Mouse (Mus musculus) liver, embryonic 12.5 days (tissue): ENCODE measurements around the gene Krtap4-16. TPM values are rescaled to one million over a fixed set of nuclear protein-coding genes. Genes with fewer than 3 reads are reported as not detected.
"Not testable (repeated sequence)": the region's sequence is repeated elsewhere in the genome, so short reads cannot be mapped to it uniquely, and the experiment has no call there.

Experiments
- ATAC-seq: fragments of 200-750 bp; cut with Nextera tagmentation; 2 replicates; pipeline ENCODE4 v1.8.0; 2017; ENCODE audit warnings: moderate number of reproducible peaks, mild to moderate bottlenecking, moderate library complexity
- H3K27ac ChIP-seq: fragments of 300-500 bp; sonication (generic); 2 replicates; pipeline ENCODE4 v1.5.1; 2016; ENCODE audit warnings: mild to moderate bottlenecking
- H3K27me3 ChIP-seq: fragments of 300-500 bp; sonication (generic); replicated peaks from 2 replicates; pipeline ENCODE4 v1.6.1; 2016; ENCODE audit warnings: mild to moderate bottlenecking, moderate library complexity
- H3K36me3 ChIP-seq: fragments of 300-500 bp; sonication (generic); 2 replicates; pipeline ENCODE4 v1.6.1; 2016; ENCODE audit warnings: mild to moderate bottlenecking, moderate library complexity
- H3K4me1 ChIP-seq: fragments of 300-500 bp; sonication (generic); 2 replicates; pipeline ENCODE4 v1.6.1; 2016
- H3K4me2 ChIP-seq: fragments of 300-500 bp; sonication (generic); 2 replicates; pipeline ENCODE4 v1.6.1; 2016; ENCODE audit warnings: mild to moderate bottlenecking, moderate library complexity
- H3K4me3 ChIP-seq: fragments of 300-500 bp; sonication (generic); 2 replicates; pipeline ENCODE4 v1.5.1; 2016; ENCODE audit warnings: mild to moderate bottlenecking, moderate library complexity
- H3K9ac ChIP-seq: fragments of 300-500 bp; sonication (generic); 2 replicates; pipeline ENCODE4 v1.6.1; 2016; ENCODE audit warnings: mild to moderate bottlenecking, moderate library complexity
- H3K9me3 ChIP-seq: fragments of 300-500 bp; sonication (generic); replicated peaks from 2 replicates; pipeline ENCODE4 v1.6.1; 2016; ENCODE audit warnings: mild to moderate bottlenecking, moderate library complexity
- WGBS: fragments of 180-500 bp; shearing (Covaris S2); methylation state at CpG from one replicate; pipeline ENCODE4 v1.1.7; 2016; ENCODE audit not compliant: insufficient replicate concordance; 5-methylcytosine and 5-hydroxymethylcytosine counted together
- polyA plus RNA-seq: library from polyadenylated mRNA; unstranded; fragments of >200 nt; fragmentation: Nextera tagmentation; extraction: Ambion mirVana; gene quantifications from 2 replicates; pipeline ENCODE4 v1.2.1, GENCODE M21; 2016

The Krtap4-16 gene
- polyA plus RNA-seq: not detected in 2 replicates

DNA sequence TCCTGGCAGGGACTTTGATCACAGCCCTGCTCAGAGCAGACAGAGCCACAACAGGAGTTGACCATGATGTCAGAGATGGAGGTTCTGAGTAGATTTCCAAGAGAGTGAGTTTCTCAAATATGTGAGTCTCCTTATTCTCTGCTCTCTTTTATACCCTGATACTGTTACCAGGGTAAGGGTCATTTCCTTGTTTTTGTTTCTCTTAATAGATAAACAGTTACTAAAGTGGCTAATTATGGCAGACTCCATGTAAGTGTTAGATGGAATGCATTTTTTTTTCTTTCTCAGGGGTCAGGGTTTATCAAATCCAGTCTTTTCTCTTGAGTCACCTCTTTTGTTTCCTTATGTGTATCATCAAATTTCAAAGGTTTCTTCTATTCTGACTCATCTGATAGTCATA, at the start of gene Krtap4-16:
Krtap4-16 (minus strand) TSS at position 101 of the 400 bp plus-strand sequence.
- H3K4me1 ChIP-seq: no peaks in the 10 kb centered on the region
- H3K4me2 ChIP-seq: no peak within 1 kb of the TSS
- H3K4me3 ChIP-seq: no peak within 1 kb of the TSS
- ATAC-seq: no peak
- no peak within 1 kb of the TSS for H3K27ac ChIP-seq
- no peak within 1 kb of the TSS for H3K9ac ChIP-seq
- H3K9me3 ChIP-seq: no peaks in the 10 kb centered on the region
- no peaks in the 10 kb centered on the region for H3K27me3 ChIP-seq
- no peaks in the 10 kb centered on the region for H3K36me3 ChIP-seq

DNA sequence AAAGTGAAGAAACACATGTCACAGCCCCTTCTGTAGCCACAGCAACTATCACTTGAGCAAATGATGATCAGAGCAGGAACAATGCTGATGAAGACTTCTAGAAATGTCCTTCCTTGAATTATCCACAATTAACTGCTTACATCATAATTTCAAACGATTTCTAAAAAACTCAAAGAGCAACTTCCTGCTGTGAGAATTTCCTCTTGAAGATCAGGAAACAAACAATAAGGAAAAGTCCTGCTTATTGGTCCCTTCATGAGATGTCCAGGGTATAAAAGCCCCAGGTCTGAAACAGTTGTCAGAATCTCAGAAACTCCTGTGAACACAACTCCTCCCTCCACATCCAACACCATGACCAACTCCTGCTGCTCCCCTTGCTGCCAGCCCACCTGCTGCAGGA, 27.5 kb upstream of the Krtap4-16 start, which contains the start of gene Gm11567:
Gm11567 (plus strand) TSS at position 301 of the 400 bp plus-strand sequence.
- not testable (repeated sequence) for H3K9me3 ChIP-seq, ATAC-seq, H3K4me2 ChIP-seq, H3K4me3 ChIP-seq, H3K4me1 ChIP-seq, H3K27ac ChIP-seq, H3K9ac ChIP-seq, H3K27me3 ChIP-seq, H3K36me3 ChIP-seq
- 10% methylated on average over 1 of the region's 1 CpGs for WGBS

GRCm38 (mm10) chr11:99873089-99873488, 21.7 kb upstream of the Krtap4-16 start, which contains the start of gene Krtap9-1:
TSS of gene Krtap9-1 (plus strand) at chr11:99873389.
- H3K9me3 ChIP-seq, H3K27me3 ChIP-seq, H3K36me3 ChIP-seq, H3K4me2 ChIP-seq, H3K4me3 ChIP-seq, H3K9ac ChIP-seq, H3K27ac ChIP-seq, ATAC-seq, H3K4me1 ChIP-seq: not testable (repeated sequence)
- 76% methylated on average over 1 of the region's 1 CpGs for WGBS

DNA sequence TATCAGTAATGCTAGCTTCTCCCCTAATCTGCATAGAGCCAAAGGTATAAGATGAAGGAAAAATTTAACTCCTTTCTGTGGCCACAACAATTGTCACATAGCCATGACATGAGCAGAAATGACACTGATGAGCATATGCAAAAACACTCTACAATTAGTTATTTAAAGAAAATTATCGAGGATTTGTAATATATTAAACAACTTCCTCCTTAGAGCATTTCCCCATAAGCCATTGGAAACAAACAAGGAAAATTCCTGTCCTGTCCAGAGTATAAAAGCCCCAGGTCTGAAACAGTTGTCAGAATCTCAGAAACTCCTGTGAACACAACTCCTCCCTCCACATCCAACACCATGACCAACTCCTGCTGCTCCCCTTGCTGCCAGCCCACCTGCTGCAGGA, 12.8 kb upstream of the Krtap4-16 start, which contains the start of gene Gm11559:
Gm11559 (plus strand) TSS at position 301 of the 400 bp plus-strand sequence.
- not testable (repeated sequence) for H3K27me3 ChIP-seq, H3K9me3 ChIP-seq, H3K4me2 ChIP-seq, H3K9ac ChIP-seq, H3K4me3 ChIP-seq, H3K27ac ChIP-seq, H3K4me1 ChIP-seq, H3K36me3 ChIP-seq, ATAC-seq
- WGBS: 24% methylated on average over 1 of the region's 1 CpGs

- H3K27ac ChIP-seq: no peak overlapping the region
- no peak for ATAC-seq
- H3K9ac ChIP-seq: no peak overlapping the region
- no peak overlapping the region for H3K4me3 ChIP-seq
- no peaks in the 10 kb centered on the region for H3K36me3 ChIP-seq
- H3K27me3 ChIP-seq: no peaks in the 10 kb centered on the region
- H3K4me1 ChIP-seq: no peaks in the 10 kb centered on the region
- no peak overlapping the region for H3K4me2 ChIP-seq
- 61% methylated on average over 2 of the region's 2 CpGs for WGBS
- no peaks in the 10 kb centered on the region for H3K9me3 ChIP-seq
These were observed 7.4 kb upstream of the Krtap4-16 start for GRCm38 (mm10) chr11:99858761-99859160.

- Histone ChIP-seq H3K4me2 (no peak within 1 kb of the TSS), H3K4me3 (no peak within 1 kb of the TSS), H3K27ac (no peak within 1 kb of the TSS), H3K9ac (no peak within 1 kb of the TSS), H3K36me3 (no peaks in the 10 kb centered on the region), H3K4me1 (no peaks in the 10 kb centered on the region), H3K27me3 (no peaks in the 10 kb centered on the region), H3K9me3 (no peaks in the 10 kb centered on the region)
- ATAC-seq: no peak
- 63% methylated on average over 2 of the region's 2 CpGs for WGBS
These were observed 6.2 kb upstream of the Krtap4-16 start, which contains the start of gene Gm11568 for GRCm38 (mm10) chr11:99857617-99858016. TSS of gene Gm11568 (plus strand) at chr11:99857917.

DNA sequence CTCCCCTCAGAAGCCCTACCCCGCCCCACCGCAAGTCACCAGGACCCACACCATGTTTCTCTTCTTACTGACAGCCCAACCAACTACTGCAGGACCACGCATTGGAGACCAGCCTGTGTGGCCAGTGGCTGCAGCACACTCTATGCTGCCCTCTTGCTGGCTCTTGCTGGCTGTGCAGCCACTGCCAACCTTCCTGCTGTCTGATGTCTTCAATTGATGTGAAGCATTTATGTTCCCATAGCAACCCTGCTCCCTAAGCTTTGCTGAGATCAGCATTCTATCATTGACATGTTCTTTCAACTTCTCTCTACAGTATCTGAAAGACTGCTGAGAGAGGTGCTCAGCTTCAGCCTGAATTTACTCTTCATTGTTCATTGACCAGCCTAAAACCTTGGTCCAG, 2.7 kb upstream of the Krtap4-16 start:
- H3K9ac ChIP-seq: no peak overlapping the region
- H3K36me3 ChIP-seq: no peaks in the 10 kb centered on the region
- no peaks in the 10 kb centered on the region for H3K4me1 ChIP-seq
- no peaks in the 10 kb centered on the region for H3K9me3 ChIP-seq
- H3K4me2 ChIP-seq: no peak overlapping the region
- 50% methylated on average over 3 of the region's 3 CpGs for WGBS
- no peak for ATAC-seq
- H3K27me3 ChIP-seq: no peaks in the 10 kb centered on the region
- H3K4me3 ChIP-seq: no peak overlapping the region
- H3K27ac ChIP-seq: no peak overlapping the region

- 65% methylated on average over 2 of the region's 2 CpGs for WGBS
These were observed 4.7 kb downstream of the Krtap4-16 start for GRCm38 (mm10) chr11:99846746-99847145.

DNA sequence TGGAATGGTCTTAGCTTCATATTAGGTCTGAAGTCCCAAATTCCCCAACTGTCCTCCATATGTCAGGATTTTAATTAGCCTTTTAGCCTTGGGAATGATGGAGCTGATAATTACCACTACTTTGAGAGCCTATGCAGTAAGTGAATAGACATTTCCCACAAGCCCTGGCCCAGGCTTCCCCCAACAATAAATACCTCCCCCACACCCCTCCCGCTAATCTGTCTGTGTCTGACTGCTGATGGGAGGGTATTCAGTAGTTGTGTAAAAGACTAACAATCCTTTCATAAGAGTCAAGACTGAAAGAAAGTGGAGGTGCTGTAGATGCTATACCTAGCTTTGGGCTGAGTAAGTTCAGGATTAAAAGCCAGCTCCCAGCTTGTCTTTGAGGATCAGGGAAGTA, 9.2 kb downstream of the Krtap4-16 start:
- no peaks in the 10 kb centered on the region for H3K4me1 ChIP-seq
- H3K9me3 ChIP-seq: peaks cover 6% of the 10 kb centered on the region; the same call in 1 of the 2 replicates
- WGBS: 74% methylated on average over 1 of the region's 1 CpGs
- ATAC-seq: no peak
- no peak overlapping the region for H3K4me2 ChIP-seq
- no peak overlapping the region for H3K27ac ChIP-seq
- no peak overlapping the region for H3K9ac ChIP-seq
- no peaks in the 10 kb centered on the region for H3K36me3 ChIP-seq
- no peaks in the 10 kb centered on the region for H3K27me3 ChIP-seq
- no peak overlapping the region for H3K4me3 ChIP-seq

More at GRCm38 (mm10) chr11:99846746-99847145, 4.7 kb downstream of the Krtap4-16 start:
- Histone ChIP-seq H3K4me1 (no peaks in the 10 kb centered on the region), H3K9me3 (no peaks in the 10 kb centered on the region), H3K27ac (no peak overlapping the region), H3K27me3 (no peaks in the 10 kb centered on the region), H3K36me3 (no peaks in the 10 kb centered on the region), H3K4me2 (no peak overlapping the region), H3K9ac (no peak overlapping the region), H3K4me3 (no peak overlapping the region)
- ATAC-seq: no peak

DNA sequence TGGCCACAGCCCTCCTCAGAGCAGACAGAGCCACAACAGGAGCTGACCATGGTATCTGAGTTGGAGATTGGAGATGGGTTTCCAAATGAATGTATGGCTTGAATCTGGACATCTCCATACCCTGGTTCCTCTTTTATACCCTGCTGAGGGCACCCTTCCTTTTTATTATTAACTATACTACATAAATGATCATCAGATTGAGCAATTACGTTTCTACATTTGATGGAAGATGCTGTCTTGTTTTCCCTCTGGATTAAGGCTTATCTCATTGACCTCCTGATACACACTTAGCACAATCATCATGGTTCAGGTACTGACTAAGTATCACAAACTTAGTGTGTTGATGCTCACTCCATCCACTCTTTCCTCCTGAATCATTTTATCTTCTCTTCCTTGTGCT, 13.4 kb downstream of the Krtap4-16 start, which contains the start of gene 2300003K06Rik:
2300003K06Rik (minus strand) TSS at position 101 of the 400 bp plus-strand sequence.
- no peaks in the 10 kb centered on the region for H3K27me3 ChIP-seq
- ATAC-seq: no peak
- H3K4me2 ChIP-seq: no peak within 1 kb of the TSS
- no peak within 1 kb of the TSS for H3K4me3 ChIP-seq
- H3K4me1 ChIP-seq: no peaks in the 10 kb centered on the region
- no peak within 1 kb of the TSS for H3K9ac ChIP-seq
- peaks cover 7% of the 10 kb centered on the region; the same call in 1 of the 2 replicates for H3K9me3 ChIP-seq
- WGBS: 41% methylated on average over 1 of the region's 1 CpGs
- H3K27ac ChIP-seq: no peak within 1 kb of the TSS
- no peaks in the 10 kb centered on the region for H3K36me3 ChIP-seq

DNA sequence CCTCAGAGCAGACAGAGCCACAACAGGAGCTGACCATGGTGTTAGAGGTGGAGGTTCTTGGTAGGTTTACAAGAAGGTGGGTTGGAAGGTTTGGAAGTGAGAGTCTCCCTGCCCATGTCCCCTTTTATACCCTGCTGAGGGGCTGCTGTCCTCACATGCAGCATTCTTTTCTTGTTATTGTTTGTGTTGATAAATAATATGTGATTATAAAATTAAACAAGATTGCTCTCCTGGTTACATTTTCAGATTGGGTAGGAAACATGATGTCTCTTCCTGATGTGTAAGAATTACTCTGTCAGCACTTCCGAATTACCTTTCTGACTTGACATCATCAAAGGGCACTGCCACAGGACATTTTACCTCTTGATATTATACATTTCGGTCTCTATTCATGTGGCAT, 35.8 kb downstream of the Krtap4-16 start, which contains the start of gene Gm11564:
Gm11564 (minus strand) TSS at position 101 of the 400 bp plus-strand sequence.
- not testable (repeated sequence) for H3K4me2 ChIP-seq, H3K4me1 ChIP-seq, ATAC-seq, H3K9ac ChIP-seq, H3K9me3 ChIP-seq, H3K36me3 ChIP-seq, H3K27me3 ChIP-seq, H3K4me3 ChIP-seq, H3K27ac ChIP-seq
- 59% methylated on average over 2 of the region's 2 CpGs for WGBS

DNA sequence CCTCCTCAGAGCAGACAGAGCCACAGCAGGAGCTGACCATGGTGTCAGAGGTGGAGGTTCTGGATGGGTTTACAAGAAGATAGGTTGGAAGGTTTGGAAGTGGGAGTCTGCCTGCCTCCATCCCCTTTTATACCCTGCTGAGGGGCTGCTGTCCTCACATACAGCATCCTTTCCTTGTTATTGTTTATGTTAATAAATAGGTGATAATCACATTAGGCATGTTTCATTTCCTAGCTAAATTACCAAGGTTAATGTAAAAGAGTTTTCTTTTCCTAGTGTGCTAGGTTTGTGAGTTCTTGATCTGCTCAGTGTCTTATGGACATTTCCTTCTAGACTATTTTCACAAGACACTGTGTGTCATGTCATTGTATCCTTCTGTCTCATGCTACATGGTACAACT, 41.6 kb downstream of the Krtap4-16 start, which contains the start of gene Krtap4-13:
Krtap4-13 (minus strand) TSS at position 101 of the 400 bp plus-strand sequence.
- not testable (repeated sequence) for H3K4me3 ChIP-seq, ATAC-seq, H3K9me3 ChIP-seq, H3K4me1 ChIP-seq, H3K27ac ChIP-seq, H3K27me3 ChIP-seq, H3K9ac ChIP-seq, H3K4me2 ChIP-seq, H3K36me3 ChIP-seq

DNA sequence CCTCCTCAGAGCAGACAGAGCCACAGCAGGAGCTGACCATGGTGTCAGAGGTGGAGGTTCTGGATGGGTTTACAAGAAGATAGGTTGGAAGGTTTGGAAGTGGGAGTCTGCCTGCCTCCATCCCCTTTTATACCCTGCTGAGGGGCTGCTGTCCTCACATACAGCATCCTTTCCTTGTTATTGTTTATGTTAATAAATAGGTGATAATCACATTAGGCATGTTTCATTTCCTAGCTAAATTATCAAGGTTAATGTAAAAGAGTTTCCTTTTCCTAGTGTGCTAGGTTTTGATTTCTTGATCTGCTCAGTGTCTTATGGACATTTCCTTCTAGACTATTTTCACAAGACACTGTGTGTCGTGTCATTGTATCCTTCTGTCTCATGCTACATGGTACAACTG, 47.1 kb downstream of the Krtap4-16 start, which contains the start of gene Gm11554:
Gm11554 (minus strand) TSS at position 101 of the 400 bp plus-strand sequence.
- not testable (repeated sequence) for H3K27ac ChIP-seq, H3K36me3 ChIP-seq, H3K27me3 ChIP-seq, H3K4me1 ChIP-seq, H3K4me2 ChIP-seq, H3K4me3 ChIP-seq, ATAC-seq, H3K9ac ChIP-seq, H3K9me3 ChIP-seq
- no CpG with 5 or more reads among the region's 1 CpGs for WGBS
